Mouse (Mus musculus): Measurements from ENCODE around the gene Gsc2. TPM values are rescaled to one million over a fixed set of nuclear protein-coding genes. Genes with fewer than 3 reads are reported as not detected.

The Gsc2 gene
- total RNA-seq, 1 experiment: 1.2 TPM

DNA sequence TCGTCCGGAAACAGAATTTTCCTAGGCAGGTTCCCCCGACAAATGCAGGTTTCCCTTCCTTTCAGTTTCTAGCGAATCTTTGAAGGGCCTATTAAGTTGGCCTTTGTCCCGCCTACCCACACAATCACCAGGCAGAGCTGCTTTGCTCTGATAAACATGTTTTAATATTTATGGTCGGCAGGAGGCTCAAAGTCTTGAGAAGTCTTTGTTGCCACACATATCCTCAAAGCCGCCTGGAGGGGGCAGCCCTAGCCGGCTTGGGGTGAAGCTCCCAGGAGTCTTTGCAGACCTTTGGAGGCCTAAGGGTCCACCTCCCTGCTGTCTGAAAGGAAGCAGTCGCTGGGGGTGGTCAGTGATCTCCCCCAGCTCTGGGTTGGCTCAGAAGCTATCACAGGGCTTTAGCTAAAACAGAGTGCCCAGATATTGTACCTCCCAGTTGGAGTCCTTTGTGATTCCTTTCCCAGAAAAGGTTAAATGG, 13.8 kb upstream of the Gsc2 start:
- DNase-seq (ENCODE audit: low read depth, low spot score): peak; percentile 92
- H3K9me3 ChIP-seq (ENCODE audit: control insufficient read depth, insufficient read depth, low read depth, low read length): no peaks in the 10 kb centered on the region
- H3K4me3 ChIP-seq (ENCODE audit: insufficient read depth in 1 of 2, low read depth in 1 of 2, low read length in 2 of 2, poor library complexity in 1 of 2, severe bottlenecking in 1 of 2): peak overlapping the region; percentile 88 to 92
- peaks cover 4 to 31% of the 10 kb centered on the region in 2 experiments; a peak in 2 of 4 replicates for H3K4me1 ChIP-seq (ENCODE audit: control insufficient read depth in 2 of 2, insufficient read depth in 2 of 2, low read length in 2 of 2, poor library complexity in 1 of 2)
- TF ChIP-seq CHD2 (IDR thresholded peaks at IDR 0.05; ENCODE audit: low read depth, low read length): no peak
- TF ChIP-seq MAFK (IDR thresholded peaks at IDR 0.05; ENCODE audit: insufficient read depth, low read depth, low read length): no peak
- no peak for TF ChIP-seq ZC3H11A (IDR thresholded peaks at IDR 0.05; ENCODE audit: borderline replicate concordance, low read depth, low read length)
- TF ChIP-seq ZNF384 (IDR thresholded peaks at IDR 0.05; ENCODE audit: low read depth, low read length): no peak
- TF ChIP-seq HCFC1 (IDR thresholded peaks at IDR 0.05; ENCODE audit: borderline replicate concordance, insufficient read depth, low read length): no peak
- peak overlapping the region; percentile 90 for H3K27ac ChIP-seq (ENCODE audit: insufficient read depth, low read depth, low read length, poor library complexity, severe bottlenecking)
- in situ Hi-C loops (cut with MboI; ENCODE audit: low sequenced_read_pairs in 2 of 2, unreplicated experiment in 2 of 2): no loop called here
- H3K9ac ChIP-seq (ENCODE audit: insufficient read depth, low read depth, low read length, poor library complexity, severe bottlenecking): peak overlapping the region; percentile 87
- H3K36me3 ChIP-seq (ENCODE audit: control insufficient read depth, insufficient read depth, low read length, poor library complexity, severe bottlenecking): peaks cover 26% of the 10 kb centered on the region

DNA sequence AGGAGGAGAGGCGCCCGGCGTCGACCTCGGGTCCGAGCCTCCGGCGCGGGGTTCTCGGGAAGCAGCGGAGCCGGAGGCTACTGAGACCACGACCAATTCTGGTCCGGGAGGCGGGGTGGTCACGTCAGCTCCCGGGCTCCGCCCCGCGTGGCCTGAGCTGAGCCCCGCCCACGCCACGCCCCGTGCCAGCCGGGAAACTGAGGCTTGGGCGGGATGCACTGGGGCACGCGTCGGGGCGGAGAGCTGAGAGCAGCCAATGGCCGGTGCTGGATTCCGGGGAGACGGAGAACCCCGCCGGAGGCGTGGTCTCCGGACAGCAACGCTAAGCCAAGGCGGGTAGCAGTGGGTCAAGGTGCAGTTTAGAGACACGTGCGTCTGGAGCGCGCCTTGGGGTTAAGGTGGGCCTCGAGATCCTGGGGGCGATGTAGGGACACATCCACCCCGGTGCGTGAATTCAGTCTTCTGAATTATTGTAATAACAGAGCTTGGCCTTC, 13.3 kb upstream of the Gsc2 start, which contains the start of gene Slc25a1:
Gene Slc25a1, minus strand, starts transcription at position 133 of the 494 bp plus-strand sequence.
- peaks cover 4 to 31% of the 10 kb centered on the region in 2 experiments; a peak in 3 of 4 replicates for H3K4me1 ChIP-seq (ENCODE audit: control insufficient read depth in 2 of 2, insufficient read depth in 2 of 2, low read length in 2 of 2, poor library complexity in 1 of 2)
- H3K36me3 ChIP-seq (ENCODE audit: control insufficient read depth, insufficient read depth, low read length, poor library complexity, severe bottlenecking): peaks cover 26% of the 10 kb centered on the region
- H3K4me3 ChIP-seq (ENCODE audit: insufficient read depth in 1 of 2, low read depth in 1 of 2, low read length in 2 of 2, poor library complexity in 1 of 2, severe bottlenecking in 1 of 2): peak within 1 kb of the TSS; percentile 88 to 92
- TF ChIP-seq HCFC1 (IDR thresholded peaks at IDR 0.05; ENCODE audit: borderline replicate concordance, insufficient read depth, low read length) (no peak), ZC3H11A (IDR thresholded peaks at IDR 0.05; ENCODE audit: borderline replicate concordance, low read depth, low read length) (no peak), CHD2 (IDR thresholded peaks at IDR 0.05; ENCODE audit: low read depth, low read length) (no peak), ZNF384 (IDR thresholded peaks at IDR 0.05; ENCODE audit: low read depth, low read length) (no peak), MAFK (IDR thresholded peaks at IDR 0.05; ENCODE audit: insufficient read depth, low read depth, low read length) (no peak)
- peak within 1 kb of the TSS; percentile 87 for H3K9ac ChIP-seq (ENCODE audit: insufficient read depth, low read depth, low read length, poor library complexity, severe bottlenecking)
- H3K9me3 ChIP-seq (ENCODE audit: control insufficient read depth, insufficient read depth, low read depth, low read length): no peaks in the 10 kb centered on the region
- peak within 1 kb of the TSS; percentile 90 for H3K27ac ChIP-seq (ENCODE audit: insufficient read depth, low read depth, low read length, poor library complexity, severe bottlenecking)
- DNase-seq (ENCODE audit: low read depth, low spot score): peak; percentile 55
- in situ Hi-C loops (cut with MboI; ENCODE audit: low sequenced_read_pairs in 2 of 2, unreplicated experiment in 2 of 2): no loop called here

DNA sequence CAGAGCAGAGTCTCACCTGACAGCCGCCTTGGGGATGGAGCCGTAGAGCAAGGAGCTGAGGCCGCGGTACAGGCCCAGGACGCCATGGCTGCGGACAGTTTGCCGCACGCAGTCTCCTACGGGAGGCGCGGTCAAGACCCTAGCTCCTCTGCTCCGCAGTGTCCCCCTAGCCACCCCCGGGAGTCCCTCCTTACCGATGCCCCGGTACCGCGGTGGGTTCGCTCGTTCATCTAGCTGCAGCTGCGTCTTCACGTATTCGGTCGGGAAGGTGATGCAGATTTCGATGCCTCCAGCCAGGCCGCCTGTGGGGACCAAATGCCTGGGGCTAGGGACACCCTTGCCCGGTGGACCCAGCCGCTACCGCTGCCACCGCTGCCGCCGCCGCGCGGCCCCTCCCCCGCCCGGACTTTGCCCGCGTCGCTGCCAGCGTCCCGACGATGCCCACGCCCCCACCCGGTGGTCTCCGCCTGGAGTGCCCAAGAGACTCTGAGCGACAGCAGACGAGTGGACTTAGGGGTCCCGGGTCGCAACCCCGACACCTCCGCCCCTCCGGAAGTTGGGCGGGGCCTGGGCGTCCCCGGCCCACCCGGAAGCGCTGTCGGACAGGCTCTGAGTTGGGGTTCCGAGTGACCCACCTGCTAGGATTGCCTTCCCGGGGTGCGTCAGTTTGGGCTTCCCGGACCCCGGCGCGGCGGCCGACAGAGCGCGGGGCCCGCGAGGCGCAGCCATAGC, 12.7 kb upstream of the Gsc2 start:
- in situ Hi-C loops (cut with MboI; ENCODE audit: low sequenced_read_pairs in 2 of 2, unreplicated experiment in 2 of 2): no loop called here
- Histone ChIP-seq H3K4me3 (ENCODE audit: insufficient read depth in 1 of 2, low read depth in 1 of 2, low read length in 2 of 2, poor library complexity in 1 of 2, severe bottlenecking in 1 of 2) (peak overlapping the region; percentile 88 to 92), H3K36me3 (ENCODE audit: control insufficient read depth, insufficient read depth, low read length, poor library complexity, severe bottlenecking) (peaks cover 26% of the 10 kb centered on the region), H3K9me3 (ENCODE audit: control insufficient read depth, insufficient read depth, low read depth, low read length) (no peaks in the 10 kb centered on the region), H3K9ac (ENCODE audit: insufficient read depth, low read depth, low read length, poor library complexity, severe bottlenecking) (peak overlapping the region; percentile 87), H3K27ac (ENCODE audit: insufficient read depth, low read depth, low read length, poor library complexity, severe bottlenecking) (peak overlapping the region; percentile 85), H3K4me1 (ENCODE audit: control insufficient read depth in 2 of 2, insufficient read depth in 2 of 2, low read length in 2 of 2, poor library complexity in 1 of 2) (peaks cover 6 to 31% of the 10 kb centered on the region in 2 experiments; a peak in 3 of 4 replicates)
- 0 out of 2 replicates have a peak, but pooled peaks have one; percentile 25 for TF ChIP-seq HCFC1 (IDR thresholded peaks at IDR 0.05; ENCODE audit: borderline replicate concordance, insufficient read depth, low read length)
- no peak for TF ChIP-seq CHD2 (IDR thresholded peaks at IDR 0.05; ENCODE audit: low read depth, low read length)
- DNase-seq (ENCODE audit: low read depth, low spot score): no peak

DNA sequence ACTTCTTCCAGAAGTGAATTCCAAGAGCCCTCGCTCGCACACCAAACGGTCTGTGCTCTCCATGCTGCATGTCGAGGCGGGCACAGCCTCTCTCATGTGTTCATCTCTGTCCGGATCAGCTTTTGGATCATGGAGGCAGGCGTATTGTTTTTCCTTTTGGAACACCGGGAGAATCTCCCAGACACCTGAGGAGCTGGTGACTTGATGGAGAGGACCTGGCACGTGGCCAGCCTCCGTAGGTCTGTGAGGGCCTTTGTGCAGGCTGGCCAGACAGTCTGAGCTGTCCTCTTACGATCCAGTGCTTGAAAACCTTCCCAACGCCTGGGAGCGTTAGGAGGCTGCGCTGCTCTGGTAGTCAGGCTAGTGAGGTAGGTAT, 7.3 kb upstream of the Gsc2 start:
- Histone ChIP-seq H3K4me3 (ENCODE audit: insufficient read depth in 1 of 2, low read depth in 1 of 2, low read length in 2 of 2, poor library complexity in 1 of 2, severe bottlenecking in 1 of 2) (peak overlapping the region; percentile 81 to 90), H3K9me3 (ENCODE audit: control insufficient read depth, insufficient read depth, low read depth, low read length) (no peaks in the 10 kb centered on the region), H3K4me1 (ENCODE audit: control insufficient read depth in 2 of 2, insufficient read depth in 2 of 2, low read length in 2 of 2, poor library complexity in 1 of 2) (peaks cover 2 to 24% of the 10 kb centered on the region in 2 experiments; a peak in 3 of 4 replicates), H3K27ac (ENCODE audit: insufficient read depth, low read depth, low read length, poor library complexity, severe bottlenecking) (peak overlapping the region; percentile 34; the same call in 1 of the 2 replicates), H3K9ac (ENCODE audit: insufficient read depth, low read depth, low read length, poor library complexity, severe bottlenecking) (peak overlapping the region; percentile 94), H3K36me3 (ENCODE audit: control insufficient read depth, insufficient read depth, low read length, poor library complexity, severe bottlenecking) (peaks cover 26% of the 10 kb centered on the region)
- in situ Hi-C loops (cut with MboI; ENCODE audit: low sequenced_read_pairs in 2 of 2, unreplicated experiment in 2 of 2): no loop called here
- TF ChIP-seq ZC3H11A (IDR thresholded peaks at IDR 0.05; ENCODE audit: borderline replicate concordance, low read depth, low read length) (no peak), HCFC1 (IDR thresholded peaks at IDR 0.05; ENCODE audit: borderline replicate concordance, insufficient read depth, low read length) (no peak), MAFK (IDR thresholded peaks at IDR 0.05; ENCODE audit: insufficient read depth, low read depth, low read length) (no peak), ZNF384 (IDR thresholded peaks at IDR 0.05; ENCODE audit: low read depth, low read length) (no peak), CHD2 (IDR thresholded peaks at IDR 0.05; ENCODE audit: low read depth, low read length) (no peak)
- no peak for DNase-seq (ENCODE audit: low read depth, low spot score)

Data from ES-E14 (cell line).